Comparison of ENCODE assay signal across 8 mouse cellular contexts in the genomic region with DNA sequence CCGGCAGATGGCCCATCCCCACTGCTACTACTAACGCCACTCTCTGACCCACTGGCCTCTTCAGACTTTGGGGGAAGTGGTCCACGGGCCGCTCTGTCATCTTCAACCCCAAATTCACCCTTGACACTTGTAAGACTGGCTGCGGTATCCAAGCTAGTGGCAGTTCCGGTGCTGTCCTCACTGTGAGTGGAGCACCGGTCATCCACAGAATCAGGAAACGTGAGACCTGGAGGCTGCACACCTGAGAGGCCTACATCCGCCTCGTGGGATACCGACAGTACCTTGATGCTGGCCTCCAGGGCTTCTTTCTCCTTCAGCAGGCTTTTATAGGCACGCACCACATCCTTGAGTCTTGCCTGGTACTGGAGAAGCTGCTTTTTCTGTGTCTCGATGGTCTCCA. TPM values are rescaled to one million over a fixed set of nuclear protein-coding genes. Genes with fewer than 3 reads are reported as not detected.
DNase-seq lines count a peak whose midpoint lies in the region; ATAC-seq and TF ChIP-seq lines count a peak whose summit lies in the region.

No protein-coding gene starts in this region.

- no peak for DNase-seq in kidney, adult 2 months
- DNase-seq in kidney, postnatal 14 days = no peak
- DNase-seq in adrenal gland, adult 18-20 months (ENCODE audit: low spot score in 2 of 2) = no peak
- DNase-seq in left cerebral cortex, postnatal 4 days = no peak

- H3K9ac ChIP-seq in hindbrain, embryonic 13.5 days = peak overlapping the region; percentile 89
- peak overlapping the region; percentile 82 for H3K9ac ChIP-seq in midbrain, embryonic 12.5 days (replicated peaks)

- TF ChIP-seq CTCF in kidney, adult 2 months (conservative IDR thresholded peaks at IDR 0.05; ENCODE audit: insufficient read depth, insufficient read length, low read depth, low read length) = no peak
- no peak for TF ChIP-seq CTCF in bone marrow, adult 2 months (IDR thresholded peaks at IDR 0.05; ENCODE audit: control insufficient read depth, insufficient read depth, low read length)

- peaks cover 11% of the 10 kb centered on the region; the same call in 1 of the 2 replicates for H3K4me1 ChIP-seq in kidney, adult 2 months (ENCODE audit: control insufficient read depth, insufficient read depth, low read length)
- no peaks in the 10 kb centered on the region; the same call in none of the 2 replicates for H3K4me1 ChIP-seq in bone marrow, adult 2 months (ENCODE audit: control insufficient read depth, insufficient read depth, low read length)
- H3K4me1 ChIP-seq in hindbrain, embryonic 13.5 days (replicated peaks) = peaks cover 70% of the 10 kb centered on the region
- H3K4me1 ChIP-seq in midbrain, embryonic 12.5 days = peaks cover 37% of the 10 kb centered on the region

- intact Hi-C loops in left cerebral cortex, postnatal 4 days (cut with DNase I) = no loop called here

- H3K4me2 ChIP-seq in hindbrain, embryonic 13.5 days = peak overlapping the region; percentile 97
- peak overlapping the region; percentile 97 for H3K4me2 ChIP-seq in midbrain, embryonic 12.5 days (replicated peaks)

- H3K9me3 ChIP-seq in hindbrain, embryonic 13.5 days = no peaks in the 10 kb centered on the region
- H3K9me3 ChIP-seq in midbrain, embryonic 12.5 days = no peaks in the 10 kb centered on the region

- ATAC-seq in hindbrain, embryonic 13.5 days (ENCODE audit: low FRiP score) = no peak
- ATAC-seq in midbrain, embryonic 12.5 days (ENCODE audit: low FRiP score, low read depth) = no peak
- ATAC-seq in erythroid progenitor cell, adult 5-6 weeks (replicated peaks; ENCODE audit: low FRiP score, poor library complexity, severe bottlenecking) = no peak

- WGBS in kidney, adult 2 months = 15% methylated on average over 13 of the region's 13 CpGs
- 41% methylated on average over 13 of the region's 13 CpGs for WGBS in bone marrow, adult 2 months
- 25% methylated on average over 13 of the region's 13 CpGs for WGBS in hindbrain, embryonic 13.5 days
- WGBS in midbrain, embryonic 12.5 days = 29% methylated on average over 13 of the region's 13 CpGs

- no peak overlapping the region for H3K27ac ChIP-seq in kidney, adult 2 months (ENCODE audit: insufficient read depth, low read depth, low read length)
- peak overlapping the region; percentile 82 for H3K27ac ChIP-seq in bone marrow, adult 2 months (ENCODE audit: control insufficient read depth, insufficient read depth, low read depth, low read length, poor library complexity)
- H3K27ac ChIP-seq in hindbrain, embryonic 13.5 days = no peak overlapping the region
- no peak overlapping the region for H3K27ac ChIP-seq in midbrain, embryonic 12.5 days (replicated peaks)

- H3K27me3 ChIP-seq in kidney, adult 2 months (replicated peaks; ENCODE audit: control insufficient read depth, insufficient read depth, low read length) = no peaks in the 10 kb centered on the region
- H3K27me3 ChIP-seq in hindbrain, embryonic 13.5 days = no peaks in the 10 kb centered on the region
- no peaks in the 10 kb centered on the region for H3K27me3 ChIP-seq in midbrain, embryonic 12.5 days

- H3K4me3 ChIP-seq in kidney, adult 2 months (ENCODE audit: insufficient read depth, low read depth, low read length) = peak overlapping the region; percentile 81
- H3K4me3 ChIP-seq in bone marrow, adult 2 months (replicated peaks; ENCODE audit: control insufficient read depth, low read depth, low read length) = peak overlapping the region; percentile 80
- H3K4me3 ChIP-seq in hindbrain, embryonic 13.5 days = peak overlapping the region; percentile 92
- H3K4me3 ChIP-seq in midbrain, embryonic 12.5 days = peak overlapping the region; percentile 76

- H3K36me3 ChIP-seq in kidney, adult 2 months (ENCODE audit: control insufficient read depth, insufficient read depth, low read length) = no peaks in the 10 kb centered on the region
- peaks cover 37% of the 10 kb centered on the region for H3K36me3 ChIP-seq in hindbrain, embryonic 13.5 days
- H3K36me3 ChIP-seq in midbrain, embryonic 12.5 days = peaks cover 38% of the 10 kb centered on the region

- no peak for TF ChIP-seq POLR2A in kidney, adult 2 months (IDR thresholded peaks at IDR 0.05; ENCODE audit: low read depth, low read length)
- TF ChIP-seq POLR2A in bone marrow, adult 2 months (IDR thresholded peaks at IDR 0.05; ENCODE audit: borderline replicate concordance, control insufficient read depth, low read depth, low read length) = no peak

RNA-seq across cellular contexts. Expression of gene Arf5, which starts 2.5 kb away (rescaled TPM):
- polyA plus RNA-seq in kidney, adult 2 months (2012; rRNA removed) = 303 and 332 TPM in 2 replicates
- 529 and 753 TPM in 2 replicates for polyA plus RNA-seq in bone marrow, adult 2 months (2011; ENCODE audit: insufficient read depth, insufficient read length, low replicate concordance, missing spikeins)
- 401 and 406 TPM in 2 replicates for polyA plus RNA-seq in hindbrain, embryonic 13.5 days (2015; fragmentation: Nextera tagmentation; extraction: Ambion mirVana)
- 318 and 320 TPM in 2 replicates for polyA plus RNA-seq in midbrain, embryonic 12.5 days (2016; fragmentation: Nextera tagmentation; extraction: Ambion mirVana)
- total RNA-seq in adrenal gland, adult 18-20 months (2021) = 100 to 1,000 TPM; 139 to 163 TPM
- total RNA-seq in left cerebral cortex, postnatal 4 days (2021) = 100 to 1,000 TPM; 349 to 350 TPM
- 262 and 308 TPM in 2 replicates for total RNA-seq in erythroid progenitor cell, adult 5-6 weeks (2015; ENCODE audit: low replicate concordance)
- 208 and 225 TPM in 2 replicates for total RNA-seq in erythroid progenitor cell, adult 5-6 weeks (2017; ENCODE audit: low replicate concordance)

RNA-seq across cellular contexts. Expression of gene Fscn3, which starts 6.7 kb away (rescaled TPM):
- polyA plus RNA-seq in kidney, adult 2 months (2012; rRNA removed) = 0.05 and 0.12 TPM in 2 replicates
- not detected in 2 replicates for polyA plus RNA-seq in bone marrow, adult 2 months (2011; ENCODE audit: insufficient read depth, insufficient read length, low replicate concordance, missing spikeins)
- polyA plus RNA-seq in hindbrain, embryonic 13.5 days (2015; fragmentation: Nextera tagmentation; extraction: Ambion mirVana) = not detected in 2 replicates
- polyA plus RNA-seq in midbrain, embryonic 12.5 days (2016; fragmentation: Nextera tagmentation; extraction: Ambion mirVana) = not detected in 2 replicates
- total RNA-seq in adrenal gland, adult 18-20 months (2021) = not detected
- total RNA-seq in left cerebral cortex, postnatal 4 days (2021) = under 1 TPM in 1 of 2 experiments, not detected in 1; 0.36 TPM
- not detected in 2 replicates for total RNA-seq in erythroid progenitor cell, adult 5-6 weeks (2015; ENCODE audit: low replicate concordance)
- 0.39 TPM in 1 of 2 replicates, not detected in the other for total RNA-seq in erythroid progenitor cell, adult 5-6 weeks (2017; ENCODE audit: low replicate concordance)

RNA-seq across cellular contexts. Expression of gene Gcc1, which starts 7.3 kb away (rescaled TPM):
- 5.1 and 6.6 TPM in 2 replicates for polyA plus RNA-seq in kidney, adult 2 months (2012; rRNA removed)
- polyA plus RNA-seq in bone marrow, adult 2 months (2011; ENCODE audit: insufficient read depth, insufficient read length, low replicate concordance, missing spikeins) = 6.8 and 7.0 TPM in 2 replicates
- polyA plus RNA-seq in hindbrain, embryonic 13.5 days (2015; fragmentation: Nextera tagmentation; extraction: Ambion mirVana) = 12.0 and 13.8 TPM in 2 replicates
- polyA plus RNA-seq in midbrain, embryonic 12.5 days (2016; fragmentation: Nextera tagmentation; extraction: Ambion mirVana) = 15.3 and 16.1 TPM in 2 replicates
- 10 to 100 TPM; 15.2 to 18.1 TPM for total RNA-seq in adrenal gland, adult 18-20 months (2021)
- 10 to 100 TPM; 13.4 to 13.6 TPM for total RNA-seq in left cerebral cortex, postnatal 4 days (2021)
- 7.1 and 9.7 TPM in 2 replicates for total RNA-seq in erythroid progenitor cell, adult 5-6 weeks (2015; ENCODE audit: low replicate concordance)
- 14.7 and 18.7 TPM in 2 replicates for total RNA-seq in erythroid progenitor cell, adult 5-6 weeks (2017; ENCODE audit: low replicate concordance)

RNA-seq across cellular contexts. Expression of gene Zfp800, which starts 23.1 kb away (rescaled TPM):
- polyA plus RNA-seq in kidney, adult 2 months (2012; rRNA removed) = 2.6 and 2.8 TPM in 2 replicates
- 10.0 and 10.3 TPM in 2 replicates for polyA plus RNA-seq in bone marrow, adult 2 months (2011; ENCODE audit: insufficient read depth, insufficient read length, low replicate concordance, missing spikeins)
- 21.5 and 23.0 TPM in 2 replicates for polyA plus RNA-seq in hindbrain, embryonic 13.5 days (2015; fragmentation: Nextera tagmentation; extraction: Ambion mirVana)
- polyA plus RNA-seq in midbrain, embryonic 12.5 days (2016; fragmentation: Nextera tagmentation; extraction: Ambion mirVana) = 36.8 and 40.3 TPM in 2 replicates
- 10 to 100 TPM; 23.9 to 29.5 TPM for total RNA-seq in adrenal gland, adult 18-20 months (2021)
- 10 to 100 TPM; 18.0 to 19.8 TPM for total RNA-seq in left cerebral cortex, postnatal 4 days (2021)
- total RNA-seq in erythroid progenitor cell, adult 5-6 weeks (2015; ENCODE audit: low replicate concordance) = 92.2 and 116 TPM in 2 replicates
- 92.7 and 100 TPM in 2 replicates for total RNA-seq in erythroid progenitor cell, adult 5-6 weeks (2017; ENCODE audit: low replicate concordance)

RNA-seq across cellular contexts. Expression of gene Pax4, which starts 28.3 kb away (rescaled TPM):
- not detected in 2 replicates for polyA plus RNA-seq in kidney, adult 2 months (2012; rRNA removed)
- polyA plus RNA-seq in bone marrow, adult 2 months (2011; ENCODE audit: insufficient read depth, insufficient read length, low replicate concordance, missing spikeins) = not detected in 2 replicates
- not detected in 2 replicates for polyA plus RNA-seq in hindbrain, embryonic 13.5 days (2015; fragmentation: Nextera tagmentation; extraction: Ambion mirVana)
- not detected in 2 replicates for polyA plus RNA-seq in midbrain, embryonic 12.5 days (2016; fragmentation: Nextera tagmentation; extraction: Ambion mirVana)
- total RNA-seq in adrenal gland, adult 18-20 months (2021) = not detected
- total RNA-seq in left cerebral cortex, postnatal 4 days (2021) = not detected
- total RNA-seq in erythroid progenitor cell, adult 5-6 weeks (2015; ENCODE audit: low replicate concordance) = not detected in 2 replicates
- total RNA-seq in erythroid progenitor cell, adult 5-6 weeks (2017; ENCODE audit: low replicate concordance) = not detected in 2 replicates
